Mouse (Mus musculus): ENCODE results near the gene Gpatch4. TPM values are rescaled to one million over a fixed set of nuclear protein-coding genes. Genes with fewer than 3 reads are reported as not detected.

Gpatch4 gene
- total RNA-seq (2021): 10 to 100 TPM; 15.5 to 16.5 TPM
- long read RNA-seq, experiment 1, transcript Gpatch4-201 (8 exons, 1,630 nt): major isoform, 11 of 17 reads
- long read RNA-seq, experiment 1, partial matches to known transcripts: 3 of 17 reads
- long read RNA-seq, experiment 1, other reads (novel, unspliced or antisense): 3 of 17 reads
- long read RNA-seq, experiment 2, transcript Gpatch4-201 (8 exons, 1,630 nt): major isoform, 9 of 19 reads
- long read RNA-seq, experiment 2, partial matches to known transcripts: 4 of 19 reads
- long read RNA-seq, experiment 2, other reads (novel, unspliced or antisense): 3 of 19 reads

DNA sequence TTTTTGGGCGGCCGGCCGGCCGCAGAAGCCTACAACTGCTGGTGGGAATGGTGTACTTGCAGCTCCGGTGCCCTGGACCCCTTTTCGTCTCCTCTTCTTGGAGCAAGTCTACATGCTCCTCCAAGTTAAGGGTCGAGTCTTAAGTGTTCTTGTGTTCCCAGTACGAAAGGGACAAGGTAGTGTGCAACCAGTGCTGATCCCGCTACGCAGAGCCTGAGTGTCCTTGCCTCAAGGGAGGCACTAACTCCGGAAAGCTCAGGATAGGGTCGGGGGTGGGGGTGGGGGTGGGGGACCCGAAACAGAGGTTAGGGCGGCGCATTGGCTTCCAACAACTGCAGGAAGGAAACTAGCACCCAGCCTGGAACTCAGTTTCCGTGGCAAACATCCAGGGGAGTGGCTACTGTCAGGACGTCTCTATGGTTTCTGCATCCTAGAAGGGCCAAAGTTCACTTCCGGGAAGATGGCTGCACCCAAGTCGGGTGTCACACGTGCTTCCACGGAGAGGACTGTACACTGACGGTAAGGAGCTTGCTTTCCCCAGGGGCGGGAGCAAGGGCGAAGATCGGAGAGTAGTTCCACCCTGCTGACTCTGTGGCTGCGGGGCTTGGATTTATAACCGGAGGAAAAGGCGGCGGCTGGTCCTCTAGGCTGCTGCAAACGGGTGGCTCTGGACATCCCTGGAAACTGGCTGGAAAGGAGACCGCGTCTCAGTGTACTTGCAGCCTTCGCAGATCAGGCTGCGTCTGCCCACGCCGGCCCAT lies at the start of gene Gpatch4:
Gpatch4 (plus strand) TSS at position 448 of the 761 bp plus-strand sequence.
- DNase-seq (ENCODE audit: low spot score in 2 of 2): peak; percentile 92 to 97
- intact Hi-C loops (cut with DNase I): no loop called here

DNA sequence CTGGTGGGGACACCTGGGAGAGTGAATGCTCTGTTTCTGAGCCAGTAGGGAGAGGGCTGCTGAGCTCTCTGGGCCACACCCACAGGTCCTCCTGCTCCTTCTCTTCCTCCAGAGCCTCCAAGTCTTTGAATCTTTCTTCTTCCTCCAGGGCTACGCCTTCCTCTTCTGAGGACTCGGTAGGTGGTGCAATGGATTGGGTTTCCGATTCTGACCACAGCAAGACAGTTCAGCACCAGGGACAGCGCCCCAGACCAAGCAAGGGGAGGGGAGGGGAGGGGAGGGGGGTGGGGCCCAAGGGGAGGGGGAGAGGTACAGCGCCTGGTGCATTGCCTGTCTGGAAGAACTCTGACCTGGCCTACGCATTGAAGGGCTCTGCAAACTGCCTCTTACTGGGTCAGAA lies 49.5 kb upstream of the Gpatch4 start:
- no peak for DNase-seq (ENCODE audit: low spot score in 2 of 2)
- intact Hi-C loops (cut with DNase I): no loop called here

GRCm38 (mm10) chr3:87995331-87995730 lies 47.6 kb upstream of the Gpatch4 start:
- intact Hi-C loops (cut with DNase I): no loop called here
- DNase-seq (ENCODE audit: low spot score in 2 of 2): no peak

DNA sequence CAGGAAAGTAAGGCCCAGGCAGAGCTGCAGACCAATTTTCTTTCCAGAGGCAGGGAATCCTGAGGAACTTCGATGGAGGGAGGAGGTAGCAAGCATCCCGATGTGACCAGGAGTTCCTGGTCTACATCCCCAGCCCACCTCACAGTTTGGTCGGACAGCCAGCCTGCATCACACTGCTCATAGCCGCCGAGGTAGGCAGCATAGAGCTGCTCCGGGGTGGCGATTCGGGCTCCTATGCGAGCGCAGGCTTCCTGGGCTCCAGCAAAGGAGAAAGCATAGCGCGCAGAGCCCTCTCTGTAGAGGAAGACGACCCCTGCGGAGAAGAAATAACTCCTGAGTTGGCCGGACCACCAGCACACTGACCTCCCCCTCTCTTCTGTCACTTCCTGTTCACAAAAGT lies 46.5 kb upstream of the Gpatch4 start:
- DNase-seq (ENCODE audit: low spot score in 2 of 2): no peak
- intact Hi-C loops (cut with DNase I): no loop called here

- intact Hi-C loops (cut with DNase I): no loop called here
- DNase-seq (ENCODE audit: low spot score in 2 of 2): no peak
Observed at GRCm38 (mm10) chr3:87996971-87997614, 45.8 kb upstream of the Gpatch4 start.

GRCm38 (mm10) chr3:87998747-87999146 lies 44.2 kb upstream of the Gpatch4 start:
- DNase-seq (ENCODE audit: low spot score in 2 of 2): peak; percentile 68 to 77
- intact Hi-C loops (cut with DNase I): no loop called here

GRCm38 (mm10) chr3:87999243-87999895 lies 43.5 kb upstream of the Gpatch4 start:
- intact Hi-C loops (cut with DNase I): no loop called here
- DNase-seq (ENCODE audit: low spot score in 2 of 2): no peak

DNA sequence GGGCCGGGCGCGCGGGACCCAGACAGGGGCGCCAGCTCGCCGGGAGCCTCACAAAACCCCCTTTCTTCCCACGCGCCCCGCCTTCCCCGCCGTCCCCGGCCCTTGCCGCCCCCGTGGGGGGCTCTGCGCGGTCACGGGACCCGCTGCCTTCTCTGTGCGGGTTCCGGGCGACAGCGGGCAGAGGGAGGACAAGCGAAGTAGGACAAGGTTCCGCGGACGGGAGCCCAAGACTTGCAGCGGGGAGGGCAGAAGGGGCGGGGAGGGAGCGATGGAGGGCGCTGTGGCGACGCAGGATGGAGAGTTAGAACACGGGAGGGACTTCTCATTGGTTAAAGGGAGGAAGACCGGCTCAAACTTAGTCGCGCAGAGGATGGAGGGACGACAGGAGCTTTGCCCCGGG lies 42.7 kb upstream of the Gpatch4 start, which contains the start of gene Bcan:
Bcan (minus strand) TSS at position 50 of the 400 bp plus-strand sequence.
- intact Hi-C loops (cut with DNase I): no loop called here
- DNase-seq (ENCODE audit: low spot score in 2 of 2): peak; percentile 47 to 57

- intact Hi-C loops (cut with DNase I): no loop called here
- peak in 1 of 2 experiments; percentile 61 for DNase-seq (ENCODE audit: low spot score in 2 of 2)
Observed at GRCm38 (mm10) chr3:88000816-88001595, 41.9 kb upstream of the Gpatch4 start.

- no peak for DNase-seq (ENCODE audit: low spot score in 2 of 2)
- intact Hi-C loops (cut with DNase I): no loop called here
Observed at GRCm38 (mm10) chr3:88002291-88002976, 40.5 kb upstream of the Gpatch4 start.

DNA sequence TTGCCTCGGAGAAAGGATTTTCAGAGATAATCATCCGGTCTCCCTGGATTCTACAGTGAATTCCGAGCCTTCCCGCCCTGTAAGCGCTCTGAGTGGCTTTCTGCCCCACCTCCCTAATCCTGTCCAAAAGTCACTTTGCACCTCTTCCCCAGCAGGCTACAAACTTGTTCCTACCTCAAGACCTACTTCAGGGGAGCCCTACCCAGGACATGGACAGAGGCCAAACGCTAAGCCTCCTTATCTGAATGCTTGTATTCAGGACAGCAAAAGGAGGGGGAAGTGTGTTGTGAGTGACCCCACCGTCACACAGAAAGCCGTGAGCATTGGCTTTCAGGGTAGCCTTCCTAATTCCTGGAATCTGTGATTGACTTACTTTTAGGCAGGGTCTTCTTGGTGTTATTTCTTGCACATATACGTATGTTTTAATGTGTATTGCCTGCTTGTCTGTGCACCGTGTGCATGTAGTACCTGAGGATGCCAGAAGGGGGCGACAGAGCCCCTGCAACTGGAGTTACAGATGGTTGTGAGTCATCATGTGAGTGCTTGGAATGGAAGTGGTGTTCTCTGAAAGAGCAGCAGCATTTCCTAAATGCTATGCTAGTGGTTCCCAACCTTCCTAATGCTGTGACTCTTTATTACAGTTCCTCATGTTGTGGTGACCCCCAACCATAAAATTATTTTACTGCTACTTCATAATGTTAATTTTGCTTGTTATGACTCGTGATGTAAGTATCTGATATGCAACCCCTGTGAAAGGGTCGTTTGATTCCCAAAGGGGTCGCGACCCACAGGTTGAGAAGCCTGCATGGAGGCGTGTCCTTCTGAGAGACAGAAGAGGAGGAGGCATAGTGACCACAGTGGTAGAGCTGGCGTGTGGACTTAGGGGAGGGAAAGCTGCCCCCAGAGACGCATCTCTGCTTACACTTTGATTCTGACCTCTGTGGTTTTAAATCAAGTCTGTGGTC lies 36.8 kb upstream of the Gpatch4 start:
- intact Hi-C loops (cut with DNase I): no loop called here
- DNase-seq (ENCODE audit: low spot score in 2 of 2): peak in 1 of 2 experiments; percentile 54

DNA sequence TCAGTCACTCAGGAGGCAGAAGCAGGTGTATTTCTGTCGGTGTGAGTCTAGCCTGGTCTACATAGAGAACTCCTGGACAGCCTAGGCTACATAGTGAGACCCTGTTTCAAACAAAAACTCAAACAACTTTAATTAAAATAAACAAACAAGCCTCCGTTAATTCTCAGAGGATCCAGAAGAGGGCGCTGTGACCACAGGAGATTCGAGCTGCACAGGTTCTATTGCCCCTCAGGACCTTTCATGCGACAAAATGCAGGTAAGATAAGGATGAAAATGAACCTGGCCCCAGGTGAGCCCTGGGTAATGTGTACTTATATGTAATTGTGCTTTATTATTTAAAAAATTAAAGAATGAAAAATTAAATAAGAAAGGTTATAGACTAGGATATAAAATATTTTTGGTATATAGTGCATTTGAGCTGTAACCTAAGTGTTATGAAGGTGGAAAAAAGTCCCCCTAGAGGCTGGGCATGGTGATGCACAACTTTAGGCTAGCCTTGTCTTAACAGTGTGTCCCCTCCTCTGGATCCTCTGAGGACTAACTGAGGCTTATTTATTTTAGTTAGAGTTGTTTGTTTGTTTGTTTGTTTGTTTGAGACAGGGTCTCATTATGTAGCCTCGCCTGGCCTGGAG lies 32.2 kb upstream of the Gpatch4 start:
- intact Hi-C loops (cut with DNase I): loop anchor here (2.0 kb wide), 1 partner anchor 60 kb away; no protein-coding TSS in a partner anchor
- no peak for DNase-seq (ENCODE audit: low spot score in 2 of 2)

GRCm38 (mm10) chr3:88022322-88023191 lies 20.4 kb upstream of the Gpatch4 start:
- intact Hi-C loops (cut with DNase I): no loop called here
- DNase-seq (ENCODE audit: low spot score in 2 of 2): peak; percentile 55 to 63

DNA sequence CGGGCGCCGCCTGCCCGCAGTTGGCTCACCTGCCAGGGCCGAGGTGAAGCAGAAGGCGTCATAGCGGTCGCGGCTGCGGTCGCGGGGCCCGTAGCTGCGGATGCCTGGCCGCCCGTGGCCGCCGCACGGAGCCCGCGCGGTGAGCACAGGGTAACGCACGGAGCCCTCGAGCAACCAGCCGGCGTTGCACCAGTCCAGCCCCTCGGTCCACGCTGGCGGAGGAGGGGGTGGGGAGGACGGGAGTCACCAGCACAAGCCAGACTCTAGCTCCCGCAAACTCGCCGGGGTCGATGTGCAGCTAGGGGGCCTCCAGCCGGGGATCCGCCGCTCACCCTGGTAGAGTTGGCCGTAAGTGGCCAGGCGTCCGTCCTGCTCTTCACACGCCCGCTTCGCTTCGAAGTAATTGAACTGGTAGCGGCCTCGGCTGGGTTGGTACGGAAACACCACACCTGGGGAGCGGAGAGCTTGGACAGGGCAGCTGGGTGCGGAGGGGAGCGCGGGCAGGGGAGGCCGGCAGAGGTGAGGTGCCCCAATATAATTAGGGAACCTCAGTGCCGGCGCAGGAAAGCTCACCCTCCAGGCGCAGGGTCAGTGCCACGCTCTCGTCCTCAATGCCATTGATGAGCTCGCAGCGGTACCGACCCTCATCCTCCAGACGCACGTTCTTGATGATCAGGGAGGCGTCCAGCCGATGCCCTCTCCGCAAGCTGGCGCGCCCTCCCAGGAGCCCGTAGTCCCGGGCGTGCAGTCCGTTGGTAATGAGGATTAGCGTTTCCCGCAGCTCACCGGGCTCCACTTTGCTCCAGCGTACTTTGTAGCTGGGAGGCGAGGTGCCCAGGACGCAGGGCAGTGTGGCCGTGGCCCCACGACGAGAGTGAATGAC lies 19.5 kb upstream of the Gpatch4 start:
- no peak for DNase-seq (ENCODE audit: low spot score in 2 of 2)
- intact Hi-C loops (cut with DNase I): no loop called here

- intact Hi-C loops (cut with DNase I): no loop called here
- no peak for DNase-seq (ENCODE audit: low spot score in 2 of 2)
Observed at GRCm38 (mm10) chr3:88026823-88027222, 16.1 kb upstream of the Gpatch4 start.

All from left cerebral cortex, postnatal 14 days (tissue).